Mouse (Mus musculus) heart, adult 8-10 months (tissue): ENCODE measurements around the gene Hps5. TPM values are rescaled to one million over a fixed set of nuclear protein-coding genes. Genes with fewer than 3 reads are reported as not detected.
"Not testable (repeated sequence)": the region's sequence is repeated elsewhere in the genome, so short reads cannot be mapped to it uniquely, and the experiment has no call there.

ENCODE experiments used
- DNase-seq: peaks from one replicate; pipeline ENCODE4 v3.0.0; 2022; ENCODE audit warnings: low spot score
- total RNA-seq, 4 experiments: library from RNA; stranded (reverse); gene quantifications; 2 replicates each; pipeline ENCODE4 v1.2.4; 2022

Hps5 gene
- total RNA-seq, 4 experiments from 2014 or later, result 8.0 to 10.3 (median 9.4) TPM

- no peak for DNase-seq
Measured at GRCm38 (mm10) chr7:46827803-46828184, 31.9 kb upstream of the Hps5 start.

- DNase-seq, result no peak
Measured at GRCm38 (mm10) chr7:46827046-46827802, 31.4 kb upstream of the Hps5 start.

GRCm38 (mm10) chr7:46820876-46821632 is 25.2 kb upstream of the Hps5 start:
- DNase-seq, result not testable (repeated sequence)

- no peak for DNase-seq
Measured at GRCm38 (mm10) chr7:46814012-46814411, 18.1 kb upstream of the Hps5 start.

- no peak for DNase-seq
Measured at GRCm38 (mm10) chr7:46810325-46810724, 14.5 kb upstream of the Hps5 start.

- DNase-seq, result no peak
Measured at GRCm38 (mm10) chr7:46796779-46797178, 915 bp upstream of the Hps5 start.

GRCm38 (mm10) chr7:46796206-46796679 is 379 bp upstream of the Hps5 start:
- DNase-seq, result no peak

GRCm38 (mm10) chr7:46793871-46794270 is 2.0 kb downstream of the Hps5 start:
- DNase-seq, result no peak

GRCm38 (mm10) chr7:46789177-46789849 is 6.6 kb downstream of the Hps5 start:
- DNase-seq, result no peak

GRCm38 (mm10) chr7:46770706-46771105 is 25.2 kb downstream of the Hps5 start:
- peak; percentile 32 for DNase-seq

GRCm38 (mm10) chr7:46768451-46768850 is 27.4 kb downstream of the Hps5 start:
- DNase-seq, result no peak

- DNase-seq, result no peak
Measured at GRCm38 (mm10) chr7:46767371-46767770, 28.5 kb downstream of the Hps5 start.

- no peak for DNase-seq
Measured at GRCm38 (mm10) chr7:46764672-46765071, 31.2 kb downstream of the Hps5 start.

- DNase-seq, result no peak
Measured at GRCm38 (mm10) chr7:46762601-46763000, 33.3 kb downstream of the Hps5 start.

- no peak for DNase-seq
Measured at GRCm38 (mm10) chr7:46761049-46761795, 34.6 kb downstream of the Hps5 start.

- DNase-seq, result no peak
Measured at GRCm38 (mm10) chr7:46751490-46751889, 44.4 kb downstream of the Hps5 start, which contains the start of gene Saa2. Gene Saa2 (plus strand): TSS chr7:46751790.

GRCm38 (mm10) chr7:46748459-46748858 is 47.4 kb downstream of the Hps5 start:
- DNase-seq, result peak; percentile 25

- peak; percentile 49 for DNase-seq
Measured at GRCm38 (mm10) chr7:46746381-46746780, 49.5 kb downstream of the Hps5 start.

- no peak for DNase-seq
Measured at GRCm38 (mm10) chr7:46745816-46746215, 50.0 kb downstream of the Hps5 start.

GRCm38 (mm10) chr7:46742880-46743279 is 53.0 kb downstream of the Hps5 start, which contains the start of gene Saa1:
Gene Saa1 (minus strand): TSS chr7:46742980.
- DNase-seq, result not testable (repeated sequence)

- DNase-seq, result not testable (repeated sequence)
Measured at GRCm38 (mm10) chr7:46740041-46740440, 55.8 kb downstream of the Hps5 start.
